Mouse (Mus musculus): ENCODE data around the gene Pacs2. TPM values are rescaled to one million over a fixed set of nuclear protein-coding genes. Genes with fewer than 3 reads are reported as not detected.

Pacs2 gene
- polyA plus RNA-seq (2014; fragmentation: Nextera tagmentation; extraction: Ambion mirVana): 26.8 and 27.9 TPM in 2 replicates

DNA sequence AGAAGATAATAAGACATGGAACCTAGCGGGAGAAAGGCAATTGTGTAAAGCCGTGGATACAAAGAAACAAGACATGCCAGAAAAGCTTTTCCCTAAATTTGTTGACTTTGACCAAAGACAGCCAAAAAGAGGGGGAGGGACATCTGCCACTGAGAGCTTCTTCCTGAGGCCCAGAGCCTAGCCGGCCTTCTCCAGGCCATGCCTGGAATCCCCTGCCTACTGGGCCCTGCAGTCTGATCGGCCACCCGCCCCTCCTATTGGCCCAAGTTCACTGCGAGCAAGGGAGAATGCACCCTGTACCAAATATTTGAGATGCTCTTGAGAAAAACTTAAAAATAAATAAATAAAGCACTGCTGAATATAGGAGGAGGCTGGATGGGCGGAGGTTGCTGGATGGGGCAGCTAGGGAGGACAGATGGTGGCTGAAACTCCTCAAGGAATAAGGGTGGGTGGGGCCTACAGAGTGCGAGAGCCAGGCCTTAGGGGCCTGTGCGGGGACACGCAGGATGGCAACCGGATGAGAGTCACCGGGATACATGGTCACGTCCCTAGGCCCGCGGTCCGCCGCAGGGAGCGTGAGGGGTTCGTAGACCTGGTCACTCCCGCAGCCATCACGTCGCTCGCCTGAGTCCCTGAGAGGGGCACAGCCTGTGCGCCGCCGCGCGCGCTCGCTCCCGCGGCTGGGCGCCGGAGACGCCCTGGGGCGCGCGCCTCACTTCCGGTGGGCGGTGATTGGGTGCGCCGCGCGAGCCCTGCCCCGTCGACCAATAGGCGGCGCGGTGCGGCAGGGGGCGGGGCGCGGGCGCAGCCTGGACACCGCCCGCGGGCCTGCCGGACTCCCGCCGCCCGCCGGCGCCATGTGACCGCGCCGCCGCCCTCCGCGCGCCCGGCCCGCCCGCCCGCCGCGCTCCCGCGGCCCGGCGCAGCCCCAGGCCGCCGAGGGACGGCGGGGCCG lies at the start of gene Pacs2:
TSS of gene Pacs2 (plus strand) at position 905 of the 955 bp plus-strand sequence.
- Histone ChIP-seq H3K9me3 (ENCODE audit: control insufficient read depth, low read length) (no peaks in the 10 kb centered on the region), H3K27ac (peak within 1 kb of the TSS; percentile 92), H3K27me3 (ENCODE audit: control insufficient read depth, insufficient read depth, low read length) (no peaks in the 10 kb centered on the region), H3K4me1 (replicated peaks; ENCODE audit: control insufficient read depth, insufficient read depth, low read length) (peaks cover 28% of the 10 kb centered on the region), H3K36me3 (replicated peaks; ENCODE audit: control insufficient read depth, insufficient read depth) (no peaks in the 10 kb centered on the region), H3K9ac (peak within 1 kb of the TSS; percentile 96), H3K4me3 (replicated peaks; ENCODE audit: low read length) (peak within 1 kb of the TSS; percentile 99), H3K4me2 (replicated peaks) (peak within 1 kb of the TSS; percentile 93)
- ATAC-seq (ENCODE audit: low FRiP score) (peak; percentile 93), DNase-seq (ENCODE audit: low spot score) (peak; percentile 95)
- WGBS: 4% methylated on average over 41 of the region's 85 CpGs

DNA sequence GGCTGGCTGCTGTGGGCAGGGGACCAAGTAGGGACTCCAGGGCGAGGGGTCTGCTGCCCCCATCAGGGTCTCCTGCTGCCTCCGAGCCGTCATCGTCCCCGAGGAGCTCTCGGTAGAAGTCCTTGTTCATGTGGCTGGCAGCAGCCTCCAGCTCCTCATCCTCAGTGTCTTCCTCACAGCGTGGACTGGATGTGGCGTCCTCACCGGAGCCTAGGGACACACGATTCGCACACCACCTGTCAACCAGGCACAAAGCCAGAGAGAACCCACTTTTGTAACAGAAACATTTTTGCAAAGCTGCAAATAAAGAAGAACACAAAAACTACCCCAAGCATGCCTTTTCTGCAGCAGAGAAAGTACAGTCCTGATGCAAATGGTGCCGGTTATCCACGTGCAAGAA lies 48.5 kb upstream of the Pacs2 start:
- no peak overlapping the region for H3K4me3 ChIP-seq (replicated peaks; ENCODE audit: low read length)
- H3K27ac ChIP-seq: no peak overlapping the region
- H3K9me3 ChIP-seq (ENCODE audit: control insufficient read depth, low read length): no peaks in the 10 kb centered on the region
- DNase-seq (ENCODE audit: low spot score) (no peak), ATAC-seq (ENCODE audit: low FRiP score) (no peak)
- H3K36me3 ChIP-seq (replicated peaks; ENCODE audit: control insufficient read depth, insufficient read depth): peaks cover 99% of the 10 kb centered on the region
- WGBS: 90% methylated on average over 13 of the region's 13 CpGs
- no peaks in the 10 kb centered on the region for H3K27me3 ChIP-seq (ENCODE audit: control insufficient read depth, insufficient read depth, low read length)
- no peak overlapping the region for H3K4me2 ChIP-seq (replicated peaks)
- H3K9ac ChIP-seq: no peak overlapping the region
- H3K4me1 ChIP-seq (replicated peaks; ENCODE audit: control insufficient read depth, insufficient read depth, low read length): no peaks in the 10 kb centered on the region

- H3K27ac ChIP-seq: no peak overlapping the region
- H3K4me1 ChIP-seq (replicated peaks; ENCODE audit: control insufficient read depth, insufficient read depth, low read length): no peaks in the 10 kb centered on the region
- peaks cover 99% of the 10 kb centered on the region for H3K36me3 ChIP-seq (replicated peaks; ENCODE audit: control insufficient read depth, insufficient read depth)
- WGBS: 71% methylated on average over 8 of the region's 8 CpGs
- no peak for DNase-seq (ENCODE audit: low spot score)
- no peak overlapping the region for H3K4me2 ChIP-seq (replicated peaks)
- H3K27me3 ChIP-seq (ENCODE audit: control insufficient read depth, insufficient read depth, low read length): no peaks in the 10 kb centered on the region
- no peak overlapping the region for H3K4me3 ChIP-seq (replicated peaks; ENCODE audit: low read length)
- no peak overlapping the region for H3K9ac ChIP-seq
- no peak for ATAC-seq (ENCODE audit: low FRiP score)
- H3K9me3 ChIP-seq (ENCODE audit: control insufficient read depth, low read length): no peaks in the 10 kb centered on the region
Measured at GRCm38 (mm10) chr12:112968943-112969342, 45.4 kb upstream of the Pacs2 start.

DNA sequence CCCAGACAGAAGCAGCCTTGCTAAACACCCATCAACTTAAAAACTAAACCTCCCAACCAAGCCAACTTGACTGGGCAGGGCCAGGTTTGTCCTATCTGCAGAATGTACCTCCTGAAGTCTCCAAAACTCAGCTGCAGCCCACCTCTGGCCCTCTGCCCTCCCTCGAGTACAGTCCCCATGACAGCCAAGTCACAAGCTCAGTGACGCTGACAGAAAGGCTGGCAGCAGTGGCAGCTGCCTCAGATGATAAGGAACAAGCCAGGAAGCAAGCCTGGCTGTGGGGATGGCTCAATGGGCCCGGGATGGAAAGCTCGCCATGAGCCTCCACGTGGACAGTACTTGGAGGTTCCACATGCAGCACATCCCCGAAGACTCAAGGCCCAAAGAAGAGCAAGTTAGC lies 44.7 kb upstream of the Pacs2 start:
- DNase-seq (ENCODE audit: low spot score) (no peak), ATAC-seq (ENCODE audit: low FRiP score) (no peak)
- Histone ChIP-seq H3K27me3 (ENCODE audit: control insufficient read depth, insufficient read depth, low read length) (no peaks in the 10 kb centered on the region), H3K9me3 (ENCODE audit: control insufficient read depth, low read length) (no peaks in the 10 kb centered on the region), H3K27ac (no peak overlapping the region), H3K4me2 (replicated peaks) (no peak overlapping the region), H3K36me3 (replicated peaks; ENCODE audit: control insufficient read depth, insufficient read depth) (peaks cover 96% of the 10 kb centered on the region), H3K4me3 (replicated peaks; ENCODE audit: low read length) (no peak overlapping the region), H3K4me1 (replicated peaks; ENCODE audit: control insufficient read depth, insufficient read depth, low read length) (no peaks in the 10 kb centered on the region), H3K9ac (no peak overlapping the region)
- WGBS: 92% methylated on average over 6 of the region's 6 CpGs

DNA sequence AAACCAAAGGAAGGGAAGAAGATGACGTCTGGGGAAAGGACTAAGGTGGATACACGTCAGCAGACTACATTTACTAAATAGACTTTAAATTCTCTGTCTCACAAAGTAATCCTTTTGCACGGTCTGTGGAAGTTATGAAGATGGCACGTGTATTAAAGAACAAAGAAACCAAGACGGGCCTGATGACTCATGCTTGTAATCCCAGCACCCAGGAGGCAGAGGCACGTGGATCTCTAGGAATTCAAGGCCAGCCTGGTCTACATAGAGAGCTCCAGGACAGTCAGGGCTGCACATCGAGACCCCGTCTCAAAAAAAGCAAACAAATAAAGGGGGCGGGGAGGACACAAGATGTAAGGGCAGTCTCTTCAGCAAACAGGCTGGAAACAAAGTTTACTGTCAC lies 39.6 kb upstream of the Pacs2 start:
- H3K9ac ChIP-seq: no peak overlapping the region
- DNase-seq (ENCODE audit: low spot score): no peak
- WGBS: 88% methylated on average over 9 of the region's 9 CpGs

GRCm38 (mm10) chr12:112976371-112977073 lies 37.8 kb upstream of the Pacs2 start, which contains the start of gene Btbd6:
Gene Btbd6 (plus strand): TSS chr12:112976482.
- ATAC-seq (ENCODE audit: low FRiP score): peak; percentile 95
- H3K9me3 ChIP-seq (ENCODE audit: control insufficient read depth, low read length): no peaks in the 10 kb centered on the region
- under 1% methylated on average over 76 of the region's 80 CpGs for WGBS
- peak within 1 kb of the TSS; percentile 82 for H3K9ac ChIP-seq
- peaks cover 68% of the 10 kb centered on the region for H3K36me3 ChIP-seq (replicated peaks; ENCODE audit: control insufficient read depth, insufficient read depth)
- H3K4me1 ChIP-seq (replicated peaks; ENCODE audit: control insufficient read depth, insufficient read depth, low read length): peaks cover 17% of the 10 kb centered on the region
- H3K4me3 ChIP-seq (replicated peaks; ENCODE audit: low read length): peak within 1 kb of the TSS; percentile 73
- H3K27ac ChIP-seq: peak within 1 kb of the TSS; percentile 94
- DNase-seq (ENCODE audit: low spot score): peak; percentile 86
- no peaks in the 10 kb centered on the region for H3K27me3 ChIP-seq (ENCODE audit: control insufficient read depth, insufficient read depth, low read length)
- peak within 1 kb of the TSS; percentile 83 for H3K4me2 ChIP-seq (replicated peaks)

More for the DNA sequence above, 39.6 kb upstream of the Pacs2 start:
- Histone ChIP-seq H3K9me3 (ENCODE audit: control insufficient read depth, low read length) (no peaks in the 10 kb centered on the region), H3K4me2 (replicated peaks) (no peak overlapping the region), H3K4me3 (replicated peaks; ENCODE audit: low read length) (no peak overlapping the region), H3K27me3 (ENCODE audit: control insufficient read depth, insufficient read depth, low read length) (no peaks in the 10 kb centered on the region), H3K27ac (no peak overlapping the region), H3K36me3 (replicated peaks; ENCODE audit: control insufficient read depth, insufficient read depth) (peaks cover 70% of the 10 kb centered on the region), H3K4me1 (replicated peaks; ENCODE audit: control insufficient read depth, insufficient read depth, low read length) (peaks cover 17% of the 10 kb centered on the region)
- no peak for ATAC-seq (ENCODE audit: low FRiP score)

DNA sequence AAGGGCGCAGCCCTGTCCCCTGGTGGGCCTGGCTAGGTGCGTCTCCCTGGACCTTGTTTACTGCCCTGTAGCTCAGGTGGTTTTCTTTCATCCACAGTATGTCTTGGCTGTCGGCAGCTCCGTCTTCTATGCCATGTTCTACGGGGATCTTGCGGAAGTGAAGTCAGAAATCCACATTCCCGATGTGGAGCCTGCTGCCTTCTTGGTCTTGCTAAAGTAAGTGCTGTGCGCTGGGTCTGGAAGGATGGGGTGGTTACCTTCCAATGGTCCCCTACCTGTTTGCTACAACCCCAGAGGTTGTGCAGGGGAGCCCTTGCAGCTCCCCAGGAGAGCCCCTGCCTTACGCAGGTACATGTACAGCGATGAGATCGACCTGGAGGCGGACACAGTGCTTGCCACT lies 37.2 kb upstream of the Pacs2 start:
- DNase-seq (ENCODE audit: low spot score): no peak
- H3K36me3 ChIP-seq (replicated peaks; ENCODE audit: control insufficient read depth, insufficient read depth): peaks cover 68% of the 10 kb centered on the region

GRCm38 (mm10) chr12:112982031-112982430 lies 32.3 kb upstream of the Pacs2 start:
- no peak overlapping the region for H3K9ac ChIP-seq
- peaks cover 9% of the 10 kb centered on the region for H3K4me1 ChIP-seq (replicated peaks; ENCODE audit: control insufficient read depth, insufficient read depth, low read length)
- ATAC-seq (ENCODE audit: low FRiP score) (no peak), DNase-seq (ENCODE audit: low spot score) (no peak)
- no peak overlapping the region for H3K27ac ChIP-seq
- H3K27me3 ChIP-seq (ENCODE audit: control insufficient read depth, insufficient read depth, low read length): no peaks in the 10 kb centered on the region
- H3K4me2 ChIP-seq (replicated peaks): no peak overlapping the region
- no peak overlapping the region for H3K4me3 ChIP-seq (replicated peaks; ENCODE audit: low read length)
- H3K9me3 ChIP-seq (ENCODE audit: control insufficient read depth, low read length): no peaks in the 10 kb centered on the region
- H3K36me3 ChIP-seq (replicated peaks; ENCODE audit: control insufficient read depth, insufficient read depth): peaks cover 87% of the 10 kb centered on the region
- WGBS: 68% methylated on average over 2 of the region's 2 CpGs

More for the DNA sequence above, 37.2 kb upstream of the Pacs2 start:
- Histone ChIP-seq H3K4me2 (replicated peaks) (peak overlapping the region; percentile 83), H3K9me3 (ENCODE audit: control insufficient read depth, low read length) (no peaks in the 10 kb centered on the region), H3K27me3 (ENCODE audit: control insufficient read depth, insufficient read depth, low read length) (no peaks in the 10 kb centered on the region), H3K4me1 (replicated peaks; ENCODE audit: control insufficient read depth, insufficient read depth, low read length) (peaks cover 17% of the 10 kb centered on the region), H3K27ac (peak overlapping the region; percentile 94), H3K4me3 (replicated peaks; ENCODE audit: low read length) (peak overlapping the region; percentile 73), H3K9ac (peak overlapping the region; percentile 82)
- 41% methylated on average over 12 of the region's 12 CpGs for WGBS
- no peak for ATAC-seq (ENCODE audit: low FRiP score)

- H3K27me3 ChIP-seq (ENCODE audit: control insufficient read depth, insufficient read depth, low read length): no peaks in the 10 kb centered on the region
- ATAC-seq (ENCODE audit: low FRiP score) (no peak), DNase-seq (ENCODE audit: low spot score) (no peak)
- H3K9me3 ChIP-seq (ENCODE audit: control insufficient read depth, low read length): no peaks in the 10 kb centered on the region
- H3K36me3 ChIP-seq (replicated peaks; ENCODE audit: control insufficient read depth, insufficient read depth): peaks cover 74% of the 10 kb centered on the region
- no peak overlapping the region for H3K4me2 ChIP-seq (replicated peaks)
- no peak overlapping the region for H3K4me3 ChIP-seq (replicated peaks; ENCODE audit: low read length)
- H3K9ac ChIP-seq: no peak overlapping the region
- 94% methylated on average over 6 of the region's 6 CpGs for WGBS
- no peak overlapping the region for H3K27ac ChIP-seq
- no peaks in the 10 kb centered on the region for H3K4me1 ChIP-seq (replicated peaks; ENCODE audit: control insufficient read depth, insufficient read depth, low read length)
Measured at GRCm38 (mm10) chr12:112985346-112985745, 29.0 kb upstream of the Pacs2 start.

Measured in hindbrain, embryonic 14.5 days (tissue).